Comparison of ENCODE assay signal across 27 mouse cellular contexts in genomic region chr6:87536270-87536669, GRCm38 (mm10). TPM values are rescaled to one million over a fixed set of nuclear protein-coding genes. Genes with fewer than 3 reads are reported as not detected.
DNase-seq lines count a peak whose midpoint lies in the region; ATAC-seq and TF ChIP-seq lines count a peak whose summit lies in the region.
"Had no signal": no experiment of that assay in that cellular context is flagged by ENCODE, and none has a peak within 500 bp of the region (broad histone marks: within the 10 kb centered on the region; RNA-seq: fewer than 3 reads in every experiment).

No protein-coding gene starts in this region.

- TF ChIP-seq POLR2A in thymus, adult 2 months (IDR thresholded peaks at IDR 0.05; ENCODE audit: control insufficient read depth, extremely low read depth, insufficient read depth, low read length, poor library complexity): no peak

- WGBS in thymus, adult 2 months: 57% methylated on average over 8 of the region's 8 CpGs
- 78% methylated on average over 8 of the region's 8 CpGs for WGBS in kidney, embryonic 14.5 days

- H3K4me1 ChIP-seq in thymus, adult 2 months (replicated peaks; ENCODE audit: control insufficient read depth, insufficient read depth, low read length): peaks cover 69% of the 10 kb centered on the region
- H3K4me1 ChIP-seq in kidney, embryonic 14.5 days (ENCODE audit: control insufficient read depth, insufficient read depth, low read length): no peaks in the 10 kb centered on the region
- H3K4me1 ChIP-seq: stomach, embryonic 15.5 days had no signal

- H3K9me3 ChIP-seq in kidney, embryonic 14.5 days (ENCODE audit: control insufficient read depth, low read length): no peaks in the 10 kb centered on the region
- H3K9me3 ChIP-seq: heart, embryonic 15.5 days; limb, embryonic 13.5 days; liver, embryonic 13.5 days; neural tube, embryonic 13.5 days; stomach, embryonic 15.5 days had no signal

- no peaks in the 10 kb centered on the region for H3K27me3 ChIP-seq in thymus, adult 2 months (ENCODE audit: control insufficient read depth, insufficient read depth, low read length)
- no peaks in the 10 kb centered on the region for H3K27me3 ChIP-seq in kidney, embryonic 14.5 days (ENCODE audit: control insufficient read depth, insufficient read depth, low read length)
- H3K27me3 ChIP-seq: limb, embryonic 13.5 days; neural tube, embryonic 13.5 days; stomach, embryonic 15.5 days had no signal

- no peak for DNase-seq in frontal cortex, postnatal 10 days (ENCODE audit: low spot score in 2 of 2)
- DNase-seq in thymus, adult 2 months: no peak
- DNase-seq in thymus, postnatal 0 days (ENCODE audit: low spot score): no peak
- DNase-seq in induced T-regulatory cell, adult 2 months (ENCODE audit: low read depth): peak; percentile 73
- peak; percentile 51 for DNase-seq in naive thymus-derived CD4-positive, alpha-beta T cell, adult 2 months (ENCODE audit: low read depth)
- DNase-seq in testis, postnatal 14 days (ENCODE audit: low spot score): no peak
- DNase-seq: adrenal gland, adult 2 months; cerebellum, adult 2 months; cerebellum, postnatal 25 days; kidney, adult 8-10 months; kidney, postnatal 14 days; liver, embryonic 13.5 days; lung, embryonic 14.5 days; lung, postnatal 14 days had no signal

- no peaks in the 10 kb centered on the region for H3K36me3 ChIP-seq in thymus, adult 2 months (ENCODE audit: control insufficient read depth, insufficient read depth, low read length)
- H3K36me3 ChIP-seq in kidney, embryonic 14.5 days (ENCODE audit: control insufficient read depth, insufficient read depth, low read length): no peaks in the 10 kb centered on the region
- H3K36me3 ChIP-seq: heart, embryonic 15.5 days; limb, embryonic 13.5 days; liver, embryonic 13.5 days; neural tube, embryonic 13.5 days; stomach, embryonic 15.5 days had no signal

- no peak overlapping the region for H3K4me3 ChIP-seq in thymus, adult 2 months (ENCODE audit: control insufficient read depth, insufficient read depth, low read length)
- no peak overlapping the region for H3K4me3 ChIP-seq in kidney, embryonic 14.5 days (ENCODE audit: low read length)
- H3K4me3 ChIP-seq: heart, embryonic 15.5 days; left cerebral cortex, adult 2 months; limb, embryonic 13.5 days; liver, embryonic 13.5 days; myocyte; neural tube, embryonic 13.5 days; stomach, embryonic 15.5 days had no signal

- H3K9ac ChIP-seq in kidney, embryonic 14.5 days (ENCODE audit: low read depth, low read length): no peak overlapping the region
- H3K9ac ChIP-seq: heart, embryonic 15.5 days; limb, embryonic 13.5 days; liver, embryonic 13.5 days; lung, embryonic 14.5 days; neural tube, embryonic 13.5 days; stomach, embryonic 15.5 days had no signal

- ATAC-seq in frontal cortex, adult (ENCODE audit: low TSS enrichment): 0 out of 2 replicates have a peak, but pooled peaks have one; percentile 20
- ATAC-seq in kidney, embryonic 14.5 days (ENCODE audit: low FRiP score, low TSS enrichment): no peak
- ATAC-seq: forebrain, embryonic 14.5 days; hindbrain, embryonic 16.5 days; intestine, embryonic 16.5 days; midbrain, embryonic 16.5 days had no signal

- H3K4me2 ChIP-seq in kidney, embryonic 14.5 days (replicated peaks; ENCODE audit: low read depth, low read length): no peak overlapping the region
- H3K4me2 ChIP-seq: limb, embryonic 13.5 days; liver, embryonic 13.5 days; lung, embryonic 14.5 days; midbrain, embryonic 11.5 days; neural tube, embryonic 13.5 days; stomach, embryonic 15.5 days had no signal

- no peak for TF ChIP-seq CTCF in thymus, adult 2 months (IDR thresholded peaks at IDR 0.05; ENCODE audit: borderline replicate concordance, control insufficient read depth, extremely low read depth, insufficient read depth, low read length, poor library complexity)

- H3K27ac ChIP-seq in thymus, adult 2 months (ENCODE audit: control insufficient read depth, insufficient read depth, low read length): peak overlapping the region; percentile 73
- H3K27ac ChIP-seq in kidney, embryonic 14.5 days (ENCODE audit: low read depth, low read length): no peak overlapping the region
- H3K27ac ChIP-seq: heart, embryonic 15.5 days; left cerebral cortex, adult 2 months; limb, embryonic 13.5 days; liver, embryonic 13.5 days; neural tube, embryonic 13.5 days; stomach, embryonic 15.5 days had no signal

RNA-seq across cellular contexts. Expression of gene Arhgap25, which starts 3.2 kb away (rescaled TPM):
- polyA plus RNA-seq in thymus, adult 2 months (2012; rRNA removed): 17.2 TPM in 2 replicates
- 34.5 and 34.6 TPM in 2 replicates for polyA plus RNA-seq in thymus, postnatal 0 days (2015; fragmentation: Nextera tagmentation; extraction: Ambion mirVana)
- polyA plus RNA-seq in kidney, embryonic 14.5 days (2014; fragmentation: Nextera tagmentation; extraction: Ambion mirVana): 3.3 and 5.1 TPM in 2 replicates

RNA-seq across cellular contexts. Expression of gene Prokr1, which starts 54.3 kb away (rescaled TPM):
- polyA plus RNA-seq in thymus, adult 2 months (2012; rRNA removed): 0.20 and 0.26 TPM in 2 replicates
- polyA plus RNA-seq in thymus, postnatal 0 days (2015; fragmentation: Nextera tagmentation; extraction: Ambion mirVana): 0.07 and 0.21 TPM in 2 replicates
- polyA plus RNA-seq in kidney, embryonic 14.5 days (2014; fragmentation: Nextera tagmentation; extraction: Ambion mirVana): 2.5 and 4.2 TPM in 2 replicates

Comparison
In these comparisons a context has a peak if more than half of its experiments do, and no peak if none do; other contexts are left out.
1. DNase-seq: peak in induced T-regulatory cell, adult 2 months (single experiment) and naive thymus-derived CD4-positive, alpha-beta T cell, adult 2 months (single experiment); none in frontal cortex, postnatal 10 days (0 of 2), thymus, adult 2 months (single experiment), thymus, postnatal 0 days (single experiment) and testis, postnatal 14 days (single experiment).